Mouse (Mus musculus) intestine, embryonic 16.5 days (tissue): ENCODE data around the gene Rmi2. TPM values are rescaled to one million over a fixed set of nuclear protein-coding genes. Genes with fewer than 3 reads are reported as not detected.

Experiments used
- ATAC-seq: fragments of 200-750 bp; cut with Nextera tagmentation; 2 replicates; pipeline ENCODE4 v1.8.0; 2017; ENCODE audit warnings: moderate TSS enrichment, moderate library complexity
- H3K27ac ChIP-seq: fragments of 300-500 bp; sonication (generic); 2 replicates; pipeline ENCODE4 v1.5.1; 2014; ENCODE audit warnings: mild to moderate bottlenecking, low read length
- H3K27me3 ChIP-seq: fragments of 300-500 bp; sonication (generic); replicated peaks from 2 replicates; pipeline ENCODE4 v1.6.1; 2014; ENCODE audit warnings: low read length, control low read depth, mixed read lengths; ENCODE audit not compliant: control insufficient read depth, insufficient read depth
- H3K36me3 ChIP-seq: fragments of 300-500 bp; sonication (generic); 2 replicates; pipeline ENCODE4 v1.6.1; 2014; ENCODE audit warnings: low read length, control low read depth; ENCODE audit not compliant: control insufficient read depth, insufficient read depth
- H3K4me1 ChIP-seq: fragments of 300-500 bp; sonication (generic); 2 replicates; pipeline ENCODE4 v1.6.1; 2014; ENCODE audit warnings: low read length, control low read depth, mixed read lengths; ENCODE audit not compliant: control insufficient read depth, insufficient read depth
- H3K4me2 ChIP-seq: fragments of 300-500 bp; sonication (generic); 2 replicates; pipeline ENCODE4 v1.6.1; 2014; ENCODE audit warnings: low read depth, low read length, control low read depth
- H3K4me3 ChIP-seq: fragments of 300-500 bp; sonication (generic); 2 replicates; pipeline ENCODE4 v1.5.1; 2014; ENCODE audit warnings: mild to moderate bottlenecking, low read length
- H3K9ac ChIP-seq: fragments of 300-500 bp; sonication (generic); 2 replicates; pipeline ENCODE4 v1.6.1; 2014; ENCODE audit warnings: low read depth, low read length
- H3K9me3 ChIP-seq: fragments of 300-500 bp; sonication (generic); 2 replicates; pipeline ENCODE4 v1.6.1; 2016; ENCODE audit warnings: low read length, control low read depth; ENCODE audit not compliant: control insufficient read depth
- WGBS: fragments of 180-500 bp; shearing (Covaris S2); extraction: QIAGEN DNeasy Blood & Tissue Kit; methylation state at CpG from one replicate; pipeline ENCODE4 v1.1.7; 2014; 5-methylcytosine and 5-hydroxymethylcytosine counted together
- polyA plus RNA-seq: library from polyadenylated mRNA; unstranded; fragments of >200 nt; fragmentation: Nextera tagmentation; extraction: Ambion mirVana; gene quantifications from 2 replicates; pipeline ENCODE4 v1.2.1, GENCODE M21; 2015

Rmi2 gene
- polyA plus RNA-seq, 1 experiment from 2014 or later = 2.4 TPM

DNA sequence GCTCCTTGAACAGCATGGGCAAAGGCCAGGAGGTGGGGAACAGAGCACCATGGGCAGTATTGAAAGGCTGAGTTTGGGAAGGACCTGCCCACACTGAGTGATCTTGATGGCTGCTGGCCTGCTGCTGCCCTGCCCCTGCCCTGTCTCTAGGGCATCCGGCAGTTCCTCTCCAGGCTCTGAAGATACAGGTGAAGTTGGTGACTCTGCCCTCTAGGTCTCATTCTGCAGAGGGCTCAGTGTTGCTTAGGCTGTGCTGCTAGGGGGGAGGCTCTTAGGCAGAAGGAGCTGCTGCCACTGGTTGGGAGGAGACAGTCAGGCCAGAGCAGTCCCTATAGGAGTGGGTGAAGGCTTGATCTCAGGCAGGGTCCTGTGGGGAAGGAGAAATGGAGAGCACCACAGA lies 3.0 kb downstream of the Rmi2 start:
- 73% methylated on average over 1 of the region's 1 CpGs for WGBS
- Histone ChIP-seq H3K4me3 (no peak overlapping the region), H3K9me3 (0 out of 2 replicates have a peak, but pooled peaks cover under 1% of the 10 kb centered on the region), H3K27me3 (no peaks in the 10 kb centered on the region), H3K9ac (peak overlapping the region; percentile 38; the same call in 1 of the 2 replicates), H3K4me1 (peaks cover 29% of the 10 kb centered on the region), H3K27ac (peak overlapping the region; percentile 87), H3K36me3 (no peaks in the 10 kb centered on the region), H3K4me2 (peak overlapping the region; percentile 14; the same call in 1 of the 2 replicates)
- peak; percentile 6; the same call in 1 of the 2 replicates for ATAC-seq

DNA sequence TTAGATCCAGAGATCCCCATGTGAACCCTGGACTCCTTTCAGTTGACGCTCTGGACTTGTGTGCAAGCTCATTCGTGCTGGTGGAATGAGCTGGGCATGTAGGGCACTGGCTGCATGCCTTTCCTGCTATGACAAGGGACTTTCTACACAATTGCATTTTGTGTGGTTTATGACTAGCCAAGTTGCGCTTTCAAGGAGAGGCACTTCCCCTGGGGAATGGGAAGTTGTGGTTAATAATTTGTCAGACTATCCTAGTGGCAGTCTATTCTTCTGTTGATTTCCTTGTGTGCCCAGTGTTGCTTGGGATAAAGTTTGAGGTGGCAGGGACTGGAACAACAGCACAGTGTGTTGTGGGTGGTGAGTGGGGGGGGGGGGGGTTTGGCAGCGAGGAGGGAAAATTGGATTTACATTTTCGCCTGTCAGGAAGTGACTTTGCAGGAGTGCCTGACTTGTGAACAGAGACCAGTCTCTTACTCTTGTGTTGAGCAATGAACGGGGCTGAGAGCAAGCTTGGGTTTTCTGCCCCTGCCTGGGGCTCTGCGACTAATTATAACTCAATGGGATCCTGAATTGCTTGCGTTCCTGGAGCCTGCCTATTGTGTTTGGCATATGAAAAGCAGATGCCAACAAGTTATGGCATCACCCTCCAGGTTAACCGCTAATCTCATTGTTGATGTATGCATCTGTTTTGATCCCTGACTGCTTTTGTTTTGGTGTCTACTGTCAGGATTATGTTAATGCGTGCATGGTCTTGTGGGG lies 3.8 kb downstream of the Rmi2 start:
- Histone ChIP-seq H3K9me3 (no peaks in the 10 kb centered on the region), H3K27ac (peak overlapping the region; percentile 87), H3K4me3 (no peak overlapping the region), H3K4me2 (peak overlapping the region; percentile 15), H3K4me1 (peaks cover 34% of the 10 kb centered on the region), H3K9ac (0 out of 2 replicates have a peak overlapping the region, but pooled peaks have one; percentile 38), H3K27me3 (no peaks in the 10 kb centered on the region), H3K36me3 (no peaks in the 10 kb centered on the region)
- 37% methylated on average over 10 of the region's 10 CpGs for WGBS
- peak; percentile 66 for ATAC-seq

DNA sequence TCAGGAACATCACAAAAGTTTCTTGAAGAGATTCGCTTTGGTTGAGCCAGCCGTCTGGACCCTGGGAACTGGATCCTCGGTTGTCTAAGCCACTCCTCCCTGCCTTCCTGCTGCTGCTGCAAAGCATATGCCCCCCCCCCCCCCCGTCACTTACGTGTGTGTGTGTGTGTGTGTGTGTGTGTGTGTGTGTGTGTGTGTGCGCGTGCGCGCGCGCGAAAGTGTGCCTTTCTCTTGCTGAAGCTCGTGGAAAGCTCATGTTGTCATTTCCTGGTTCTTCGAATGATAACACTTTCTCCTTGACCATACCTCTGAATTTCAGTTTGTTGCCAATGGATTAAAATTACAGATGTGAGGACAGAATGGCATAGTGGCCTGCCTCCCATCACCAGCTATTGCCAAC lies 5.2 kb downstream of the Rmi2 start:
- H3K4me1 ChIP-seq = peaks cover 36% of the 10 kb centered on the region
- WGBS = 83% methylated on average over 14 of the region's 14 CpGs

DNA sequence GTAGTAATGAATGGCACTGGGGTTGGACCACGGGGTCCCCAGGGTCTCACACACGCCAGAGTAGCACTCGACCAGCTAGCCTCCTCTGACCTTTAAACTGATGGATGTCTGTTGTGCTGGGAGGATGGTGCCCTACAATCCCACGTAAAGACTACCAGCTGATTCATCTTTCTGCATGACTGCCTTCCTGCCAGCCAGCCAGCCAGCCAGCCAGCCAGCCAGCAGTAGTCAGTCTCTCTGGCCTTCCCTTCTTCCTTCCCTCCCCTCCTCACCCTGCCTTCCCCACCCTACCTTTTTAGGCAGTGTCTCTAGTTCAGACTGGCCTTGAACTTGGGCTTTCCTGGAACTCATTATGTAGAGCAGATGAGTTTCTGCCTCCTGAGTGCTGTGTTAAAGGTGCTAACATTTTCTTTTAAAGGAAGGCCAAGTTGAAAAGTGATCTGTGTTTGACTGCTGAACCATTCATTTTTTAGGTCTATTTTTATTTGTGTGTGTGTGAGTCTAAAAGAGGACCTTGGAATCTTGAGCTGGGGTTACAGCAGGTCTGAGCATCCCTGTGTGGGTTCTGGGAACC lies 7.5 kb downstream of the Rmi2 start:
- no peak for ATAC-seq
- WGBS = 88% methylated on average over 4 of the region's 4 CpGs
- Histone ChIP-seq H3K27me3 (no peaks in the 10 kb centered on the region), H3K9me3 (no peaks in the 10 kb centered on the region), H3K4me3 (no peak overlapping the region), H3K4me2 (no peak overlapping the region), H3K4me1 (peaks cover 23% of the 10 kb centered on the region), H3K9ac (no peak overlapping the region), H3K36me3 (no peaks in the 10 kb centered on the region), H3K27ac (no peak overlapping the region)

More for the DNA sequence above, 5.2 kb downstream of the Rmi2 start:
- Histone ChIP-seq H3K9ac (no peak overlapping the region), H3K4me3 (no peak overlapping the region), H3K36me3 (no peaks in the 10 kb centered on the region), H3K4me2 (no peak overlapping the region), H3K27me3 (no peaks in the 10 kb centered on the region), H3K27ac (no peak overlapping the region), H3K9me3 (no peaks in the 10 kb centered on the region)
- ATAC-seq = no peak

DNA sequence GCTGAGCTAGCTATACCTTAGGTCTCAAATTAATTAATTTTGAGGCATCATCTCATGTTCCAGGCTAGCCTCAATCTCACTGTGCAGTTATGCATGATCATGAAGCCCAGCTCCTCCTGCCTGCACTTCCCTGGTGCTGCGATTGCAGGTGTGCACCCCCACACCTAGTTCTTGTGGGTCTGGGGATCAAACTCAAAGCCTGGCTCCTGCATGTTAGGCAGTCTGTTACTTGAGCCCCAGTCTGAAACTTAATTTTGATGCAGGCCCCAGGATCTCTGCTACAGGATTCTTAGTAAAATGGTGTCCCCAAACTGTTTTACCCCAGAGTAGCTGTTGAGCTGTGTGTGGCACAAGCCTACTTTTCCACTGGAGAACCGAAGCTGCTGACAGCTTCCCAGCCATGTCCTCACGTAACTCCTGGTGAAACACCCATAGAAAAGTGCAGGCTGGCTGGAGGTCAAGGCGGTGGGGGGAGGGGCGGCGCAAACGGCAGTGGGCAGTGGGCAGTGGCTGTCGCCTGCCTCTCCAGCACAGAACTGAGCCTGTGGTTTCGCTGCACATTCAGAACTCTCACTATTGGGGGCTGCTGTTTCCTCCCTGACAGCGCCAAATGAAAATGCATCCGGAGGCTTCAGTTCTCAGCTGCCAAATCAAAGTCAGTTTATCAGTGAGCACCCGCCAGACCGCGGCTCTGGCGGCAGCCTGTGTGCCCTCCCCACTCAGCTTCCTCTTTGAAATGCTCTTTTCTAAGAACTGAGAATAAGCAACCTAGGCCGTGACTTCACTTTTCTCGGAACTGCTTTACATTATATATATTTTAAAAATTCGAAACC lies 8.8 kb downstream of the Rmi2 start:
- H3K36me3 ChIP-seq = no peaks in the 10 kb centered on the region
- H3K27ac ChIP-seq = no peak overlapping the region
- H3K27me3 ChIP-seq = no peaks in the 10 kb centered on the region
- no peaks in the 10 kb centered on the region for H3K9me3 ChIP-seq
- ATAC-seq = 0 out of 2 replicates have a peak, but pooled peaks have one; percentile 10
- H3K4me1 ChIP-seq = peaks cover 11% of the 10 kb centered on the region
- WGBS = 21% methylated on average over 18 of the region's 18 CpGs
- peak overlapping the region; percentile 36; the same call in 1 of the 2 replicates for H3K9ac ChIP-seq
- 0 out of 2 replicates have a peak overlapping the region, but pooled peaks have one; percentile 13 for H3K4me3 ChIP-seq
- peak overlapping the region; percentile 41 for H3K4me2 ChIP-seq

DNA sequence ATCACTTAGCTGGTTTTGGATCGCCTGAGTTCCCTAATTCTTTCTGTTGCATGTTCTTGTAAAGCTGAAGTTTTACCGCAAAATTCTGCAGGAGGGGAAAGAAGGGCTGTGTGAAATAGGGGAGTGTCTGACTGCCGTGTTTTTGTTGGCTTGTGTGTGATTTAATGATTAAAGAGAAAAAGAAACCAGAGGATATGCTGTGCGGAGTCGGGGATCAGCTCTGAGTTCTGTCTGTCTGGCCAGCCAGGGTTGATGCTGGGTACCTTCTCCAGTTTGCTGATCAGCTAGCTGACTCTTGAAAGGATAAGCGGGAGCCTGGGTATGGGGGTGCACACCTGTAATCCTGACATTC lies 9.4 kb downstream of the Rmi2 start:
- Histone ChIP-seq H3K9ac (no peak overlapping the region), H3K27ac (0 out of 2 replicates have a peak overlapping the region, but pooled peaks have one; percentile 21), H3K36me3 (no peaks in the 10 kb centered on the region), H3K4me2 (no peak overlapping the region; the same call in 1 of the 2 replicates), H3K4me1 (peaks cover 7% of the 10 kb centered on the region), H3K27me3 (no peaks in the 10 kb centered on the region), H3K4me3 (no peak overlapping the region), H3K9me3 (no peaks in the 10 kb centered on the region)
- 51% methylated on average over 6 of the region's 6 CpGs for WGBS
- no peak for ATAC-seq

DNA sequence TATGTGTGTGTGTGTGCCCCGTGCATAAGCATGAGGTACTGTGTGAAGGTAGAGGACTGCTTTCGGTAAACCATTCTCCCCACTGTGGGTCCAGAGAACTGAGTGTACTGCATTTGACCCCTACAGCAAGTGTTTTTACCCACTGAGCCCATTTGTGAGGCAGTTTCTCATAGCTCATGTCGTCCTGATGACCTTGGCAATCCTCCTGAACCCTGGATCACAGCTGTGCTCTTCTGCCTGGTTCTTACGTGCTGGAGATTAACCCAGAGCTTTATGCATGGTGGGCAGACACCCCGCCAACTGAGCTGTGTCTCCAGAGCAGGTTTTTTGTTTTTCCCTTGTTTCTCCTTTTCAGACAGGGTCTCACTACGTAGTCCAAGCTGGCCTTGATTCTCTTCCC lies 11.1 kb downstream of the Rmi2 start:
- H3K9me3 ChIP-seq = no peaks in the 10 kb centered on the region
- no peak overlapping the region for H3K9ac ChIP-seq
- H3K4me1 ChIP-seq = peaks cover 20% of the 10 kb centered on the region
- no peak for ATAC-seq
- no peak overlapping the region for H3K4me3 ChIP-seq
- no peaks in the 10 kb centered on the region for H3K27me3 ChIP-seq
- WGBS = 81% methylated on average over 6 of the region's 6 CpGs
- H3K27ac ChIP-seq = no peak overlapping the region
- H3K4me2 ChIP-seq = no peak overlapping the region
- H3K36me3 ChIP-seq = no peaks in the 10 kb centered on the region

DNA sequence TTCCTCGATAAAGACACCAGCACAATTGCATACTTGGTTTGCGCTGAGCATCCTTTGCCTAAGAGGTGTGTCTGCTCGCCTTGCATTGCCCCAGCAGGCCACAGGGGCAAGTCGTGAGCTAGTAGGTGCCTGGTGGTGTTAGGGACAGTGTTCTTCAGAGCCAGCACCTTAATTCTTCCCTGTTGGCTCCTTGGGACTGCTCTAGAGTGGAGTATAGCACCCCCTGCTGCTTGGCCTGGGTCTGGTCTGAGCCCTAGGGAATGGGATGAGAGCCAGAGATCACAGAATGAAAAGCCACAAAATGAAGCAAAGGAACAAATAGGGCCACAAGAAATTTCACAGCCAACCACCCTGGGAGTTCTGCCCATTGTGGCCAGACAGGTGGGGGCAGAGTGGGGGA lies 11.6 kb downstream of the Rmi2 start:
- ATAC-seq = peak; percentile 64
- no peak overlapping the region for H3K4me2 ChIP-seq
- no peaks in the 10 kb centered on the region for H3K36me3 ChIP-seq
- peaks cover 21% of the 10 kb centered on the region for H3K4me1 ChIP-seq
- WGBS = 58% methylated on average over 4 of the region's 4 CpGs
- no peaks in the 10 kb centered on the region for H3K27me3 ChIP-seq
- no peak overlapping the region for H3K9ac ChIP-seq
- no peaks in the 10 kb centered on the region for H3K9me3 ChIP-seq
- no peak overlapping the region for H3K4me3 ChIP-seq
- H3K27ac ChIP-seq = no peak overlapping the region
